Mouse (Mus musculus): ENCODE data around the gene Tbc1d5. TPM values are rescaled to one million over a fixed set of nuclear protein-coding genes. Genes with fewer than 3 reads are reported as not detected.
A peak's percentile ranks its signal among the peaks of the same experiment; 100 is the strongest.

The Tbc1d5 gene
- total RNA-seq (2021) = 10 to 100 TPM; 20.5 to 22.2 TPM
- polyA plus RNA-seq (2012; rRNA removed) = 9.3 and 10.8 TPM in 2 replicates
- long read RNA-seq, partial matches to known transcripts = 2 of 8 reads
- long read RNA-seq, other reads (novel, unspliced or antisense) = 6 of 8 reads

DNA sequence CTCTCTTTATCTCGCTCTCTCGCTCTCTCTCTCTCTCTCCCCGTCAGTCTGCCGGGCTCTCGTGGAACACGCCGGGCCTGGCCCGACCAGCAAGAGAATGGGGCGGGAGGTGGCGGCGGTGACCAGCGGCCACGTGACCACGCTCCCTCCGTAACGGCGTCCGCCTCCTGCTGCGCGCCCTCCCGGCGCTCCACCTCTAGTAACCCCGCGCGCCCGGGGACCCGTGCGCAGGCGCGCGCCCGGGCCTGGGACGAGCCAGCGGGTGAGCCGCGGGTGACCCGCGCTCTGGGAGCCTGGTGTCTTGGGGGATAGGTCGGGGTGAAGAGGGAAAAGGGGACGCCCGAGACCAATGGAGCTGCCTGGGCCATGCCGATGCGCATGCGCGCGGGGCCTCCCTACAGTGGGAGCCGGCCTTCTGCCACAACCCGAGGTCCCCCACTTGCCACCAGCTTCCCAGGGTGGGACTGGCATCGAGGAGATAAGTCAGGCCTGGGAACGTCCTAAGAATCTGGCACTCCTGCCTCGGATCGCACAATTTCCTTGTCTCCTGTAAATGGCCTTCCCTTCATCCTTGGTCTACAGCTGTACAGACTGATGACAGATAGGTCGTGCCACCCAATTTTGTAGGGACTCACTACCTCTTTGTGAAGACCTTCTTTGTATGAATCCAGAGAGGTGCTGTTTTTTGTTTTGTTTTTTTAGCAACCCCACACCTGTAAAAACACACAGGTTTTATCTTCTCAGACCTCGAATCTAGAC lies at the start of gene Tbc1d5:
Gene Tbc1d5 (minus strand): TSS at position 158 of the 759 bp plus-strand sequence.
- peak; percentile 97 for DNase-seq

- no peak for DNase-seq
Measured at GRCm38 (mm10) chr17:51226056-51226455, 46.9 kb upstream of the Tbc1d5 start.

GRCm38 (mm10) chr17:51223152-51223551 lies 44.0 kb upstream of the Tbc1d5 start:
- no peak for DNase-seq

DNA sequence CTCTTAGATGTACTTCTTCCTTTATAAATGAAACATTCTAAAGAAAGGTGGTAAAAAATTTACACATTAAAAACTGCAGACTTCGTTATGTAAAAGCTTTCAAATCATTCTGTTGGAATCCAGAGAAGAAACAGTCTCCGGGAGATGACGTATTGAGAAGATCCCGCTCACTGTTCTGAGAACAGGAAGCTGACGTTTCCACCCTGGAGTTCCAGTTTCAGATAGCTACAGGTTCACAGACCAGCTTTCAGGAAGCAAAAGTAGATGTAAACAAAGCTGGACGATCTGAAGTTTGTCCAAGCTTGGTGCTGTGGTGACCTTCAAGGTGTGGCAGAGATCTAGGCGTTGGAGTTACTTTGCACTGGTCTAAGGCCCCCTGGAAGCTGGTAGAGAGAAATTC lies 41.9 kb upstream of the Tbc1d5 start:
- peak; percentile 15 for DNase-seq

DNA sequence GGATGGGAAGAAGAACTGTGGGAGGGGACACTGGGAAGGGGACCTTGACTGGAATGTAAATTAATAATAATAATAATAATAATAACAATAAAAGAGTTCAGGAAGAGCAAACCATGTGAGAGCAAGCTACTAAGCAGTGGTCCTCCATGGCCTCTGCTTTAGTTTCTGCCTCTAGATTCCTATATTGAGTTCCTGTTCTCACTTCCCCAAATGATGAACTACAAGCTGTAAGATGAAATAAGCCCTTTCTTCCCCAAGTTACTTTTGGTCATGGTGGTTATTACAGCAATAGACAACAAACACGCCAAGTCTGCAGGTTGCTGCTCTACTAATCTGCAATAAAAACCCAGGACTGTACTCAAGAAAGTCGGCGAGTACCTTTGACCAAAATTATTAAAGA lies 40.7 kb upstream of the Tbc1d5 start:
- no peak for DNase-seq

DNA sequence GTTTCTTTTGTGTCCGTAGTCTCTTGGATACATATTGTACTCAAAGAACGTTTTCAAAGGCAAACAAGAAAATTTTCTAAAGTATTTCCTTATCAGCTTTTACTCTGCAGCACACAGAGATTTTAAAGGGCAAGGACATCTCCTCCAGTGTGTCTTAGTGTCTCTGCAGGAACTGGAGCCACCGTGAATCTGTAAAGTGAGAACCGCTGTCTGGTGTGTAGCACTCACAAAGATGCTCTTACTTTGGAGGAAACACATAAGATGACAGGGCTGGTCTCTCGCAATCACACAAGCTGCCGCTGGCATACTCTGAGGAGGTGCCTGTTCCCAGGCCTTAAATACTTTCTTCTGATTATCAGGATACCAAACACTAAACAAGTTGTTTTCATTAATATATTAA lies 37.3 kb upstream of the Tbc1d5 start:
- DNase-seq = peak; percentile 32

DNA sequence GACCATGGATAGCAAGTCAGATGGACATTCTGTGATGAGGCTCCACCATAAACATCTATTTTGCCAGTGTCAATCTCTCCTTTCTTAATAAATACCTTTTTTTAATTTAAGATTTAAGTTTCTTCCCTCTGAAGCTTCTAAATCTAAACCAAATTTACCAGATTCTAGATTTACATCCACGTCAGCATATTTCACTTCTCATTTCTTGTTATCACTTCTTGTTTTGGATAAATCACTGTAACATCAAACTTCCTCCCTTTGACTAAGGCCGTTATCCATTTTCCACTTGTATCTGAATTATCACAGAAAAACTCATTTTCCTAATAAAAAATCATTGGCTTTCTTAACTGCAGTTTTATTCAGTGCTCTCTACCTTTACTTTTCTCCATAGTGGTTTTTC lies 30.4 kb upstream of the Tbc1d5 start:
- DNase-seq = no peak

DNA sequence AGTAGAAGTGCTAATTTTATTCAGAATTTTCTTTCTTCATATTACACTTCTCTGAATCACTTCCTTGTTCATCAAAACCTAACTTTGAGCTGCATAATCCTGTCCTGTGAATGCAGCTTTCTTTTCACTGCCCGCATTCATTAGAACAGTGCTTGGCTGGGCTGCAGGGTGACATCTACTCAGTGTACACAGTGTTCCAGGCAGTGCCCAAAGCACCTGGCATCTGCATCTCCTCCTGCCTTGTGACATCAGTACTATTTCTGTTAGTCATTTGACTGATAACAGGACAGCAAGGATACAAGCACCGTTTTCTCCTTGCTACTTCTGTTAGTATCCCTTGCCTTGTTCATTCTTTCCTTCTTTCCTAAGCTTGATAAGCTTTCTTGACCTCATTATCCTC lies 25.5 kb upstream of the Tbc1d5 start:
- DNase-seq = no peak

- no peak for DNase-seq
Measured at GRCm38 (mm10) chr17:51195561-51195960, 16.4 kb upstream of the Tbc1d5 start.

- peak; percentile 10 for DNase-seq
Measured at GRCm38 (mm10) chr17:51194787-51195186, 15.6 kb upstream of the Tbc1d5 start.

- DNase-seq = peak; percentile 7
Measured at GRCm38 (mm10) chr17:51191381-51191780, 12.2 kb upstream of the Tbc1d5 start.

DNA sequence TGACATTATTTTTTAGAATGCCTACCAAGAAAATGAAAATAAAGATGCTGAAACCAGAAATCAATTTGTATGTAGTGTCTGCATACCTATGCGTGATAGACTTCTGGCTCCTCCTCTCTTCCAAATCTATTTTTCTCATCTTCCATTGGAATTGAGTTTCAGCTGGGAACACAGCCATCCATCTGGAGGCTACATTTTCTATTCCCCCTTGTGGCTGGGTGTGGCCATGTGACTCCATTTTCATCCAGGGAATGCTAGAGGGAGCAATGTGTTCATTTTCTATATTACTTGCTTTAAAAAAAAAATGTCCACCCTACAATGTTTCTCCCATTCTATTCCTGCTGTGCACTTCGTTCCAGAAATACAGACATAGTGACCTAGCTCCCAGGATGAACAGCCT lies 3.6 kb upstream of the Tbc1d5 start:
- DNase-seq = no peak

DNA sequence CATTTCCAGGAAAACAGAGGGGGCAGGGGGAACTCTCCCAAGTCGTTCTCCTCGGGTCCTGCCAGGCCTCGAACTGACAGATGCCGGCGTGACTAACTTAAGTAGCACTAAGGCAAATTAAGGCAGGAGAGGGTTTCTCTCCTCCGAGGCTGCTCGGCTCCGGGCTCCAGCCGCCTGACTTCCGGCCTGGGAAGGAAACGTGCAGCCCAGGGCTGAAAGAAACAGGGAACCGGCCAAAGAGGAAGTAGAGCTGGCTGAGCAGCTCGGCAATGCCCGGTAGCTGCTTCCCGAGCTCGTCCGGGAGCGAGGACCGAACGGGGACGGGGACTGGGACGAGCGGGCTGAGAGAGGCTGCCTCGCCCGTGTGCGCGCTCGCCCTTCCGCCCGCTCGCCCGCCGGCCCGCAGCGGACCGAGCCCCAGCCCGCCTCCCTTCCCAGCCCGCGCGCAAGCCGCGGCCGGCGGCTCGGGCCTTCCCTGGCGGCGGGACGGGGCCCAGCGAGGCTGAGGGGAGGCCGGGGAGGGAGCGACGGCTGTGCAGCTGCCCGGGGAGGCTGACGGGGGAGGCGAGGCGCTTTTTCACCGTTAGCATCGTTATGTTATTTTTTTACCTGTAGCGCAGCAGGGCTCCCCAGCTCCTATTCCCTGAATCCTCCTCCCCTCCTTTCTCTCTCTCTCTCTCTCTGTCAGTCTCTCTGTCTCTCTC lies 509 bp downstream of the Tbc1d5 start:
- peak; percentile 86 for DNase-seq

- DNase-seq = peak; percentile 23
Measured at GRCm38 (mm10) chr17:51177923-51178322, 1.2 kb downstream of the Tbc1d5 start.

- DNase-seq = no peak
Measured at GRCm38 (mm10) chr17:51172332-51172731, 6.8 kb downstream of the Tbc1d5 start.

GRCm38 (mm10) chr17:51171504-51171903 lies 7.6 kb downstream of the Tbc1d5 start:
- no peak for DNase-seq

DNA sequence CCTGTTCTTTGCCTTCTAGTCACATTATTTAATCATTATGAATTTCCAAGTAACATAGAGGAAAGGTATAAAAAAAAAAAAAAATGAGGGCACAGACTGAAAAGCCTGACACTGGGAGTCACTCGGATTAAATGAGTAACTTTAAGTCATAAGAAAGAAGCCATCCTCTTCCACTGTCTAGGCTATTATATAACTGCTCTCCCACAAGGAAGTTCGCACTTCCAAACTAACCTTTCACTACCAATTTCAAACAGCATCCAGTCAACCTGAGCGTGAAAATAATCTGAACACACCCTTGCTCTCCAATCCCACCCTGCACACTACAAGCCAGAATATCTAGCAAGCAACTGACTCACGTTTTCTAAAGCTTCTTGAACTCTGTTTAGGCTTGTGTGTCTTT lies 9.2 kb downstream of the Tbc1d5 start:
- DNase-seq = no peak

GRCm38 (mm10) chr17:51162366-51162765 lies 16.8 kb downstream of the Tbc1d5 start:
- DNase-seq = no peak

- peak; percentile 43 for DNase-seq
Measured at GRCm38 (mm10) chr17:51159261-51159660, 19.9 kb downstream of the Tbc1d5 start.

DNA sequence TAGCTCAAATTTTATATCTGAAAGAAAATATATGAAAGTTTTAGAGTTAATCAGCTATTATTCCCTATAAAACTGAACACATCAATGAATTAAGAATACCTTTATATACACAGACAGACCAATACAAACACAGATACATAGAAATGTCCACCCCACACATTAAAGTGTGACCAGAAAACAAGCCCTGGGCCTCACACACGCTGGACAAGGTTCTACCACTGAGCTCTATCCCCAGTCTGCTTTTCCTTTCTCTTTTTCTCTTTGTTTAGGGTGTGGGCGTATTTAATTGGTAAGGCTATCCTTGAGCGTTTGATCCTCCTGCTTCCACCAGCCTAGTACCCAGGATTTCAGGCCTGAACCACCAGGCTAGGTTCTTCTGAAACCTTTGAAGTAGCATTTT lies 28.2 kb downstream of the Tbc1d5 start:
- DNase-seq = no peak

DNA sequence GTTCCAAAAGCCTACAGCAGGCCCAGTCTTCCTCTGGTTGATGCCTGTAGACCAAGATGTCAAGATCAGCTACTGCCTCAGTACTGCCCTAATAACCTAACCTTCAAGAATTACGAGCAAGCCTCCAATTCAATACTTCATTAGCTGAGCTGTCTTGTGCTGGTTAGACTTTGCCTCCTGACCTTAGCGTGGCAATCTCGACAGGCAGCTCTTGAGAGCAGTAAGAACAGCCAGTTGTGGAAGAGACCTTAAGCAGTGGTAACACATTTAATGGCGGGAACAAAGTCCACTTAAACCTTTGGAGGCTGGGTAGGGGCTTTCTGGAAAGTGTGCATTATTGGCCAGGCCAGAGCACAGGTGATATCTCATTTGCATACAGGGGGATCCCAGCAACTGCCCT lies 34.2 kb downstream of the Tbc1d5 start:
- DNase-seq = no peak

DNA sequence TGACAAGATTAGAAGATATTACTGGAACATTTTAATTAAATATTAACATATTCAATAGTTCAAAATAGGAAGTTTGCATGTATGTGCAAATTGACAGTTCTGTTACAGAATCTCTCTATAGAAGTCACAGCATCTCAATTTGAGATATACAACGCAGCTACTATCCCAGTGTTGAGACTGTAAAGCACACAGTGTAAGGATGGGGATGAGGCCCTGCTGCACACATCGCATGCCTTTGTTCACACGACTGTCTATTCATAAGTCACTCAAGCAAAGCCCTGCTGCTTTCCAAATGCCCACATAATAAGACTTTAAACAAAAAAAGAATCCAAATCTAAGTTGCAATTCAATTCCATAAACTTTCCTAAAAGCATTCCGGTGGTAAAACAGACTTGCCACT lies 37.1 kb downstream of the Tbc1d5 start:
- no peak for DNase-seq

DNA sequence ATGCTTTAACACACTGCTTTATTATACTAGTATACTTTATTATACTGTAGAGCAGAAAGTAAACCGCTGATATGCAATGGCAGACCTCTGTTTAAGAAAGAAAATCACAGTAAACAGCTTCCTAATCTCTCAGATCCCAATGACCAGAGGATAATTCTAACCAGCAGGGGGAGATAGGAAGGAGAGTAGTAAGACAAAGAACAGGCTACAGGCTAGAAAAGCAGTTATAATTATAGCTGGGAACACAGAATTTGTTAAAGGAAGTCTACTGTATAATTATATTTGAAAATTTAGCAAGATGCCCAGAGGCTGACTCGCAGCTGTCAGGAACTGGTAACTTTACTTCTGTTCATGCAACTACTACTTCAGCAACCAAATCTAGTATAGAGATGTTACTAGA lies 68.0 kb downstream of the Tbc1d5 start:
- DNase-seq = peak; percentile 8
